Mouse (Mus musculus) megakaryocyte, embryonic 14.5 days (primary cell): ENCODE measurements around the gene Mindy2.

ENCODE experiments used
- FLI1 ChIP-seq: IDR thresholded peaks from 2 replicates; pipeline ENCODE4 v1.6.1; 2012; ENCODE audit warnings: low read length, inconsistent platforms, mixed read lengths
- GATA1 ChIP-seq: IDR thresholded peaks from 3 replicates; pipeline ENCODE4 v1.6.1; 2012; ENCODE audit warnings: mixed read lengths, low read length, inconsistent platforms, borderline replicate concordance

DNA sequence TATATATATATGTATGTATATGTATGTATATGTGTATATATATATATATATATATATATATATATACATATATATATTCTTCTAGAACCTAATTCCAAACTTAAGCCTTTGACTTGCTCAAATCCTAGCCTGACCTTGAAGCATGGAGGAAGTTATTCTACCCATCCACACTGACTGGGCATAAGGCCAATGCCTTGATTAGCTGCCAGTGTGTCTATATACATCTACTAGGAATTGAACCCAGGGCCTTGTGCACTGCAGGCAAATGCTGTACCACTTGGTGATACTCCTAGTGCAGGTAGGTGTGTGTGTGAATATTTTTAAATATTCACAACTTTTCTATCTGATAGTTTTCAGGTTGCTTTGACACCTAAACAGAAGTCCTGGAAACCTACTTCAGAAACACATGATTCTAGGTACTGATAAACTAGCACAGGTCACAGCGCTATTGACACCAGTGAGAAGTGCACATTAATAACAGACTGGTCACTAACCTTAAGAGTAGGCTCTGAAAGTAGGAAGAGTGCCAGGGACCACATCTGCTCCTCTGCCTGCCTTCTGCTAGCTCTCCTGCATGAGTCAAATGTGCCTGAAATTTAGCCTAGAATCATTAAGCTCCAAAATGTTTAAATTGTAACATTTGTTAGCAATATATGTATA lies 54.7 kb downstream of the Mindy2 start:
- TF ChIP-seq GATA1 (no peak), FLI1 (no peak)
